Mouse (Mus musculus) layer of hippocampus, adult 2 months (tissue): ENCODE data around the gene Cdan1. TPM values are rescaled to one million over a fixed set of nuclear protein-coding genes. Genes with fewer than 3 reads are reported as not detected.
A peak's percentile ranks its signal among the peaks of the same experiment; 100 is the strongest.

Experiments
- DNase-seq, 2 experiments: peaks; one replicate each; pipeline ENCODE4 v3.0.0; 2022; ENCODE audit warnings: low spot score in 2 of 2
- H3K27ac ChIP-seq: fragments of 200-600 bp; 2 replicates; pipeline ENCODE4 v1.8.1; 2022
- H3K4me3 ChIP-seq: fragments of 200-600 bp; 2 replicates; pipeline ENCODE4 v1.8.1; 2022; ENCODE audit warnings: mild to moderate bottlenecking
- CTCF ChIP-seq: fragments of 200-600 bp; conservative IDR thresholded peaks from 2 replicates; pipeline ENCODE4 v1.8.1; 2022; ENCODE audit warnings: antibody characterized with exemption, mild to moderate bottlenecking, moderate library complexity
- total RNA-seq, 2 experiments: library from RNA; stranded (reverse); gene quantifications; 2 replicates each; pipeline ENCODE4 v1.2.3; 2021

Gene Cdan1
- total RNA-seq, 2 experiments from 2014 or later, result 24.0 to 38.2 TPM

DNA sequence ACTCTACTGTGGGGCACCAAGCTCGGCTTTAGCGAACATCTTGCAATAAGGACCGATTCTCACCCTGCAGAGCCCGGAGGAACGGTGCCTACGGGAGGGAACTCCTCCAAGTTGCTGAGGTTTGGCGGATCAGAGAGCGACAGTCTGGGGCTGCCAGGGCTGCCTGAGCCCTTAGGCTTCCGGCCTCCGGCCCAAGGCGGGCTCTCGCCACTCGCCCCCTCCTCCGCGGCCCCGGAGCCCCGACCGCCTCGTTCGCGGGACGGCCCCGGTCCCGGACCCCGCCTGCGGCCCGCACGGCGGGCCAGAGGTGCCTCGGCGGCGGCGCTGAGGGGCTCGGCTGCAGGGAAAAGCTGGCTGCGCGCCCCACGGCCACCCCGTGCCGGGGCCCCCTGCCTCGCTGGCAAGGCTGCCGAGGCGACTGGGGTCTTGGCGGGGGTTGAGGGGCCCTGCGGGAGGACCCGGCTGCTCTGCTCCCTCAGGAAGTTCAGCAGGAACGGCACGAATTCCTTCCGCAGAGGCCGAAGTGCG lies 119.2 kb downstream of the Cdan1 start:
- H3K27ac ChIP-seq, result peak overlapping the region; percentile 79
- TF ChIP-seq CTCF, result no peak
- DNase-seq, result no peak
- H3K4me3 ChIP-seq, result peak overlapping the region; percentile 60

- DNase-seq, result peak in 1 of 2 experiments; percentile 18
- no peak for TF ChIP-seq CTCF
- H3K27ac ChIP-seq, result no peak overlapping the region; the same call in 1 of the 2 replicates
- peak overlapping the region; percentile 60 for H3K4me3 ChIP-seq
These were observed 119.9 kb downstream of the Cdan1 start for GRCm38 (mm10) chr2:120729775-120730585.

GRCm38 (mm10) chr2:120724176-120724575 lies 125.8 kb downstream of the Cdan1 start:
- Histone ChIP-seq H3K4me3 (no peak overlapping the region), H3K27ac (no peak overlapping the region)
- no peak for DNase-seq
- no peak for TF ChIP-seq CTCF

DNA sequence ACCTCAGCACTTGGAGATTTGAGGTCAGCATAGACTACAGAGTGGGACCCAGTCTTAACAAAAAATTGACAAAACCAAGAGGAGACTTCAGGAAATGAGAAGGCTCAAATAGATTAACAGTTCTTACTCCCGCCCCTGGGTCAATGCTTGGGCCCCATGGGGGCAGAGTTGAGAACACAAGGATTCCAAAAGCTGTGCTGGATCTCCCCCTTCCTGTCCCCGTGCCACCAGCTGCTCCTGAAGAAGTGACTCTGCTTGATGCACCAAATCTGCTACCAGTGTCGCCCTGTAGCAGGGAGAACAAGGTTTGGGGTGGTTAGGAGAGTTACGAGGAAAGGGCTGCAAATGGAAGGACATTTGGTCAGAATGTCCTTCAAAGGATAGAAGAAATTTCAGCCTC lies 126.3 kb downstream of the Cdan1 start:
- Histone ChIP-seq H3K4me3 (no peak overlapping the region), H3K27ac (no peak overlapping the region)
- DNase-seq, result no peak
- no peak for TF ChIP-seq CTCF

GRCm38 (mm10) chr2:120722491-120722890 lies 127.4 kb downstream of the Cdan1 start:
- Histone ChIP-seq H3K27ac (peak overlapping the region; percentile 61; the same call in 1 of the 2 replicates), H3K4me3 (no peak overlapping the region)
- DNase-seq, result no peak
- TF ChIP-seq CTCF, result no peak

- Histone ChIP-seq H3K4me3 (no peak overlapping the region), H3K27ac (peak overlapping the region; percentile 61; the same call in 1 of the 2 replicates)
- DNase-seq, result no peak
- TF ChIP-seq CTCF, result no peak
These were observed 128.0 kb downstream of the Cdan1 start for GRCm38 (mm10) chr2:120721911-120722310.

DNA sequence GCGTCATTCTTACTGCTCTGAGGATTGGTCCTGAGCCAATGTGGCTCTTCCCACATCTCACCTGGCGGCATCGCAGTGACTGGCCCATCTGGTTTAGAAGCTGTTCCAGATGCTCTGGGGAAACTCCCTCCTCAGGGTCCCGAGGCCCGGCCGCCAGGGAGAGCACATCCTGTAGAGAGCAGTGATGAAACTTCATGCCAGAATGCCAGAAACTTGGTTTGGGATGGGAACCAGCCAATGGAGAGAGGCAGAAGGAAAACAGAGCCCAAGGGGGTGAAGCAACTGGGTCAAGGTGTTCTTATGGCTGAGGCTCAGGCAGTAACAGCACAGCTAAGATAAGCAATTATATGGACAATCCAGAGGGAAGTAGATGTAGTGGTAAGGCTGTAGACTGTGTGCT lies 129.1 kb downstream of the Cdan1 start:
- no peak for TF ChIP-seq CTCF
- no peak overlapping the region for H3K27ac ChIP-seq
- H3K4me3 ChIP-seq, result no peak overlapping the region
- no peak for DNase-seq

GRCm38 (mm10) chr2:120718496-120718895 lies 131.4 kb downstream of the Cdan1 start:
- no peak overlapping the region for H3K4me3 ChIP-seq
- TF ChIP-seq CTCF, result no peak
- no peak for DNase-seq
- H3K27ac ChIP-seq, result no peak overlapping the region

- no peak overlapping the region for H3K4me3 ChIP-seq
- TF ChIP-seq CTCF, result no peak
- DNase-seq, result no peak
- no peak overlapping the region for H3K27ac ChIP-seq
These were observed 136.5 kb downstream of the Cdan1 start for GRCm38 (mm10) chr2:120713441-120713840.

DNA sequence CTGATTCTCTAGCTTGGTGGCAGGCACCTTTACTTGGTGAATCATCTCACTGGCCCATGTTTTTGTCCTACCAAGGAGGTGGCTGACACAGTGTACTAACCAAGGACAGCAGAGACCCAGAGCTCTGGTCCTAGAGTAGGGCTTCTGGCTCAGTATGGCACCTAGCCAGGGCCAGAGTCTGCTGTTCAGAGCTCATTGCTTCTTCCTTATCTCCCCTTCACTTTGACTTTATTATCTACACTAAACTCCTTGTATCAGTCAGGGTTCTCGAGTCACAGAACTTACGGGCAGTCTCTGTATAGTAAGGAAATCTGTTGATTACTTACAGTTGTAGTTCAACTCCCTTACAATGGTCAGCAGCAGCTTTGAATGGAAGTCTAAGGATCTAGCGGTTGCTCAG lies 139.0 kb downstream of the Cdan1 start:
- H3K27ac ChIP-seq, result no peak overlapping the region
- no peak overlapping the region for H3K4me3 ChIP-seq
- DNase-seq, result no peak
- TF ChIP-seq CTCF, result no peak

DNA sequence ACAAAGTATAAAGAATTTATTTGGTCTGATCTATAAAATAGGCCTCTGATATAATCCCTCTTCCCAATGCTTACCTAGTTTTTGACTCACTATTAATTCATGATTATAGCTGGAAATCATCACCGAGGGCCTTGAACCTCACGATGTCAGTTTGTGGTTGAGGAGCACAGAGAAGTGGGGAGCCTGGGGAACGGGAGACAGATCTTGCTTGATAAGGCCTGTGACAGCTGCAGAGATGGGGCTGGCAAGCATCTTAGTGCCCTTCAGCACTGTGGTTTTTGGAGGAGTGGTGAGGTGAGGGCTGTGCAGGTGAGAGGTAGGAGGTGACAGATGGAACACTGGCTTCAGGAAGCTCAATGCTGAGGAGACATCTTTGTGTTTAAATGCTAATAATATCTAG lies 139.8 kb downstream of the Cdan1 start:
- Histone ChIP-seq H3K4me3 (no peak overlapping the region), H3K27ac (no peak overlapping the region)
- DNase-seq, result no peak
- TF ChIP-seq CTCF, result no peak

DNA sequence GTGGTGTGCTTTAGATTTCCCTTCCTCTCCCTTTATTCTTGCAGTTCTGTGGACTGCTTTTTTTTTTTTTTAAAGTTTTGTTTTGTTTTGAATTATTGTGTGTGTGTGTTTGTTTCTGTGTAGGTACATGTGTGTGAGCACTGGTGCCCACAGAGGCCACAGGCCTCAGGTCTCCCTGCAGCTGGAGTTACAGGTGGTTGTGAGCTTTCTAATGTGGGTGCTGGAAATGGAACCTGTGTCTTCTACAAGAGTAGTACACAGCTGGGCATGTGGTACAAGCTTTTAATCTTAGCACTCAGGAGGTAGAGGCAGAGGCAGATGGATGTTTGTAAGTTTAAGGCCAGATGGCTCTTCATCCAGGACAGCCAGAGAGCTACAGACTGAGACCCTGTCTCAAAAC lies 142.9 kb downstream of the Cdan1 start:
- TF ChIP-seq CTCF, result no peak
- Histone ChIP-seq H3K4me3 (no peak overlapping the region), H3K27ac (no peak overlapping the region)
- no peak for DNase-seq

- Histone ChIP-seq H3K27ac (no peak overlapping the region), H3K4me3 (no peak overlapping the region)
- no peak for TF ChIP-seq CTCF
- no peak for DNase-seq
These were observed 147.3 kb downstream of the Cdan1 start for GRCm38 (mm10) chr2:120702675-120703074.

- Histone ChIP-seq H3K27ac (no peak overlapping the region), H3K4me3 (no peak overlapping the region)
- no peak for DNase-seq
- TF ChIP-seq CTCF, result no peak
These were observed 149.5 kb downstream of the Cdan1 start for GRCm38 (mm10) chr2:120700379-120700885.
